Mouse (Mus musculus): ENCODE results near the gene Tuba4a. TPM values are rescaled to one million over a fixed set of nuclear protein-coding genes. Genes with fewer than 3 reads are reported as not detected.
"Not testable (repeated sequence)": the region's sequence is repeated elsewhere in the genome, so short reads cannot be mapped to it uniquely, and the experiment has no call there.

Gene Tuba4a
- total RNA-seq, 1 experiment from 2014 or later, result 53.1 TPM

GRCm38 (mm10) chr1:75236117-75237050, 16.7 kb upstream of the Tuba4a start, which contains the start of gene Dnajb2:
Dnajb2 (plus strand) TSS chr1:75236406.
- DNase-seq, result peak; percentile 93

GRCm38 (mm10) chr1:75234606-75235005, 14.9 kb upstream of the Tuba4a start:
- peak; percentile 78 for DNase-seq

GRCm38 (mm10) chr1:75232489-75232888, 12.8 kb upstream of the Tuba4a start:
- not testable (repeated sequence) for DNase-seq

- no peak for DNase-seq
Observed at GRCm38 (mm10) chr1:75231664-75232152, 12.0 kb upstream of the Tuba4a start, which contains the start of gene A630095N17Rik. A630095N17Rik (minus strand) TSS chr1:75232102.

- no peak for DNase-seq
Observed at GRCm38 (mm10) chr1:75231224-75231623, 11.6 kb upstream of the Tuba4a start.

- DNase-seq, result no peak
Observed at GRCm38 (mm10) chr1:75230335-75230994, 10.8 kb upstream of the Tuba4a start.

GRCm38 (mm10) chr1:75229158-75229557, 9.5 kb upstream of the Tuba4a start:
- no peak for DNase-seq

GRCm38 (mm10) chr1:75227653-75228052, 8.0 kb upstream of the Tuba4a start:
- DNase-seq, result no peak

- DNase-seq, result no peak
Observed at GRCm38 (mm10) chr1:75226138-75226537, 6.5 kb upstream of the Tuba4a start.

- no peak for DNase-seq
Observed at GRCm38 (mm10) chr1:75225473-75225872, 5.8 kb upstream of the Tuba4a start.

- no peak for DNase-seq
Observed at GRCm38 (mm10) chr1:75223532-75223931, 3.9 kb upstream of the Tuba4a start.

- DNase-seq, result no peak
Observed at GRCm38 (mm10) chr1:75222926-75223325, 3.3 kb upstream of the Tuba4a start.

- no peak for DNase-seq
Observed at GRCm38 (mm10) chr1:75221538-75221937, 1.9 kb upstream of the Tuba4a start.

- peak; percentile 91 for DNase-seq
Observed at GRCm38 (mm10) chr1:75219078-75219477, 587 bp downstream of the Tuba4a start.

GRCm38 (mm10) chr1:75218227-75219001, 1.3 kb downstream of the Tuba4a start:
- peak; percentile 58 for DNase-seq

GRCm38 (mm10) chr1:75217893-75218226, 1.8 kb downstream of the Tuba4a start:
- no peak for DNase-seq

GRCm38 (mm10) chr1:75216797-75217585, 2.7 kb downstream of the Tuba4a start:
- DNase-seq, result no peak

- no peak for DNase-seq
Observed at GRCm38 (mm10) chr1:75215785-75216184, 3.9 kb downstream of the Tuba4a start.

- peak; percentile 57 for DNase-seq
Observed at GRCm38 (mm10) chr1:75214886-75215285, 4.8 kb downstream of the Tuba4a start.

- DNase-seq, result no peak
Observed at GRCm38 (mm10) chr1:75214442-75214841, 5.2 kb downstream of the Tuba4a start.

GRCm38 (mm10) chr1:75213096-75213495, 6.6 kb downstream of the Tuba4a start:
- no peak for DNase-seq

Data from adrenal gland, postnatal 14 days (tissue).